Mouse (Mus musculus) erythroblast, adult 5-6 weeks (primary cell): ENCODE data around the gene Gm6268. TPM values are rescaled to one million over a fixed set of nuclear protein-coding genes. Genes with fewer than 3 reads are reported as not detected.

ENCODE experiments used
- ATAC-seq: replicated peaks from 2 replicates; pipeline ENCODE4 v1.8.0; 2016; ENCODE audit warnings: moderate number of reproducible peaks, mild to moderate bottlenecking, moderate TSS enrichment, inconsistent platforms; ENCODE audit not compliant: poor library complexity, low FRiP score, severe bottlenecking
- total RNA-seq, 2 experiments: library from RNA; stranded (forward) in 1 of 2; stranded (reverse) in 1 of 2; fragments of 150-400 nt in 1 of 2; fragments of 200-764, 138-1000 nt in 1 of 2; gene quantifications; 2 replicates each; pipeline versions ENCODE4 v1.2.3 to v1.2.4; 2015 to 2017; ENCODE audit warnings: low replicate concordance in 2 of 2

Gm6268 gene
- total RNA-seq (2015; ENCODE audit: low replicate concordance) (not detected in 2 replicates), total RNA-seq (2017; ENCODE audit: low replicate concordance) (not detected in 2 replicates)

GRCm38 (mm10) chrX:36400980-36401379 is at the start of gene Gm6268:
Gene Gm6268, plus strand, starts transcription at chrX:36401280.
- no peak for ATAC-seq

DNA sequence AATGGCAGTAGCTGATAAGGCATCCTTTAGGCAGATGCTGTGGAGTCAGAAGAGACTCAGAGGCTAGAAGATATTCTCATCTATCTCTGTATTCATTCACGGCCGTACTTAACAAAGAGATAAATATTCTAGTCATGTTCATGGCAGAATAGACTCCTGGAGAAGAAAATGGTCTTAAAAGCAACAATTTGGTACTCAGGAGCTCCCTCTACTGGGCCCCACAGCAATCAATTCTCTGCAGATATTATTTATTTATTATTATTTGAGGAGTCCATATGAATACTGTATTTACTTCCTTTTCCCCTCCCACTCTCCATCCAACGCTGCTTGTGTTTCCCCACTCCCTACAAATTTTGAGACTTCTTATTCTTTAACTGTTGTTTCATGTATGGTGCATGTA is 48.6 kb upstream of the Gm6268 start:
- no peak for ATAC-seq

GRCm38 (mm10) chrX:36385340-36385739 is 15.7 kb upstream of the Gm6268 start:
- no peak for ATAC-seq

GRCm38 (mm10) chrX:36389971-36390370 is 11.1 kb upstream of the Gm6268 start:
- ATAC-seq = no peak

DNA sequence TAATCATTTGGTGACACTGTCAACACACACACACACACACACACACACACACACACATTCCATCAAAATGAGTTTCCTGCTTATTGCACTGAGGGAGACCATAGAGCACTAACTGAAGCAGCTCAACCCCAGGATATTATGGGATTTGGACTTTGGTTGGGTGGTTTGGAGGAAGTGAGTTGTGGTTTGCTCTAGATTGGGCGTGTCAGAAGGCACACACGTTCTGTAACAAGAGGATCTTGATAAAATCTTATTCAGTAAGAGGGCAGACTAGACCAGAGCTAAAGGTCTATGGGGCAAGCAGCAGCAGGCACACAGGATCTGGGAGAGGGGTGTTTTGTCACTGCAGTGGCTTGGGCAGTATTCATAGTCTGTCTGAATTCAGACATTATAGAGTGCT is 10.6 kb upstream of the Gm6268 start:
- no peak for ATAC-seq

DNA sequence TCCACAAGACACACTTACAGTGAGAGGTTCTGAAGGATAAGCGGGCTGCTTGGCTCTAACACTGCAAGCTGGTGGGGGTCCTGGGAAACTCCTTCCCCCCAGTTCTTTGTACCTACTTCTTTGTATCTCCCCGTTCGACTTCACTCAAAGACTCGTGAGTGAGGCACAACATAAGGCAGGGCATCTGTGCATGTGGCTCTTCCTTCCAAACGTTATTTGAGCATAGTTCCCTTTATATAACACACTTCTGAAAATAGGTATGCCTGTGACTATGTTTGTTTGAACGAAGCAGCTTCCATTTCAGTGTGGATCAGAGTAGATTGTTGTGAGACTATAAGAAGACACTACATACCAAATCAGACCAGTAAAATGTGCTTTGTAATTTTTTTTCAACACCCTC is 8.4 kb upstream of the Gm6268 start:
- no peak for ATAC-seq

GRCm38 (mm10) chrX:36393279-36393678 is 7.8 kb upstream of the Gm6268 start:
- no peak for ATAC-seq

- ATAC-seq = no peak
Measured at GRCm38 (mm10) chrX:36402316-36402715, 1.2 kb downstream of the Gm6268 start.

DNA sequence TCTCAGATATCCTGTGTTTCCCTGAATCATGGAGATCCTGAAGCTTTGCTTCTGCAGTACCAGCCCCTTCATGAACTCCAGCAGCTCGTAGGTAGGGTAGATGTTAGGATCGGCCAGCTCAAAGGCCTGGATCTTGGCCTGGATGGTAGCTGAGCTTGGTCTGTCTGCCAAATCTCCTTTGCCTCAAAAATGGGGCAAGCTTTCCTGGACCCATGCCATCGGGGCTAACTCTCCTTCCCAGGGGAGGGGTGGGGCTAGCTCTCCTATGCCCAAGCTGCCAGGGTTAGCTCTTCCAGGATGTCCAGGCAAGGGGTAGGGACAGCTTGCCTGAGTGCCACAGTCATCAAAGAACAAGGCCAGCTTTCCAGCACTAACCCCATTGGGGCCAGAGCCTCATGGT is 18.1 kb downstream of the Gm6268 start:
- no peak for ATAC-seq

DNA sequence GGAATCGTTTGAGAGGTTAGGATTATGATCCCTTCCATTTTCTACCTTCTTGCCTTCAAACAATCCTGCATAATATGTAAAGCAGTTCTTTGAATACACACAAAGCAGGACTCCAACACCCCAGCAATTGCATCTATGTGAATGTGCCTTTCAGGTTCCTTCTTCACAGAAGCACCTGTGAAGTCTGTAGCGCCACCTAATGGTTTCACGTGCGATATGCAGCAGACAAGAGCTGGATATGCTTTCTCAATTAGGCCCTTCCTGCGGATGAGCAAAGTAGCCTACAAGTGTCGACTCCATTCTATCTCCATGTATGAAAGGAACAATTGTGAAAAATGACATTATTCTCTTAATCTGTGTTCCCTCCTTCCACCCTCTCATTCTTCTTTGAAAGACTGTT is 33.9 kb downstream of the Gm6268 start:
- ATAC-seq = no peak

GRCm38 (mm10) chrX:36437932-36438331 is 36.9 kb downstream of the Gm6268 start:
- ATAC-seq = no peak

Other genes with a start within 250 kb of the Gm6268 start
- gene Zcchc12, start 205.4 kb upstream of the Gm6268 start, total RNA-seq (2015; ENCODE audit: low replicate concordance) = not detected in 2 replicates
- gene Zcchc12, start 205.4 kb upstream of the Gm6268 start, total RNA-seq (2017; ENCODE audit: low replicate concordance) = not detected in 2 replicates
- 1.5 and 3.3 TPM in 2 replicates for gene Lonrf3, start 72.9 kb upstream of the Gm6268 start, total RNA-seq (2015; ENCODE audit: low replicate concordance)
- 4.9 and 8.2 TPM in 2 replicates for gene Lonrf3, start 72.9 kb upstream of the Gm6268 start, total RNA-seq (2017; ENCODE audit: low replicate concordance)
- gene Gm14569, start 90.5 kb downstream of the Gm6268 start, total RNA-seq (2015; ENCODE audit: low replicate concordance) = not detected in 2 replicates
- gene Gm14569, start 90.5 kb downstream of the Gm6268 start, total RNA-seq (2017; ENCODE audit: low replicate concordance) = not detected in 2 replicates
- gene Pgrmc1, start 196.9 kb downstream of the Gm6268 start, total RNA-seq (2015; ENCODE audit: low replicate concordance) = 15.0 and 26.3 TPM in 2 replicates
- 8.6 and 12.1 TPM in 2 replicates for gene Pgrmc1, start 196.9 kb downstream of the Gm6268 start, total RNA-seq (2017; ENCODE audit: low replicate concordance)
- 0.19 TPM in 1 of 2 replicates, not detected in the other for gene Akap17b, start 244.1 kb downstream of the Gm6268 start, total RNA-seq (2015; ENCODE audit: low replicate concordance)
- gene Akap17b, start 244.1 kb downstream of the Gm6268 start, total RNA-seq (2017; ENCODE audit: low replicate concordance) = 0.26 and 0.28 TPM in 2 replicates